Mouse (Mus musculus) heart, adult 2 months (tissue): ENCODE measurements at regions not wholly inside any gene's neighbourhood (a gene's known extent, or its start where the extent isn't known, plus 50 kb on each side); places are given as distances from the start of the nearest gene placed in this dataset.

Source experiments
- DNase-seq, 2 experiments: peaks; one replicate each; pipeline ENCODE4 v3.0.0; 2021
- H3K27ac ChIP-seq: fragments of 200-600 bp; 2 replicates; pipeline ENCODE4 v1.8.1; 2022
- H3K27me3 ChIP-seq: fragments of 200-500 bp; 2 replicates; pipeline ENCODE4 v1.6.1; 2012; ENCODE audit warnings: mild to moderate bottlenecking, low read length, inconsistent platforms, mixed read lengths; ENCODE audit not compliant: control insufficient read depth, insufficient read depth
- H3K36me3 ChIP-seq: fragments of 200-500 bp; 2 replicates; pipeline ENCODE4 v1.6.1; 2012; ENCODE audit warnings: low read length, inconsistent platforms; ENCODE audit not compliant: control insufficient read depth, insufficient read depth
- H3K4me1 ChIP-seq: fragments of 200-500 bp; 2 replicates; pipeline ENCODE4 v1.6.1; 2011; ENCODE audit warnings: low read length; ENCODE audit not compliant: control insufficient read depth, insufficient read depth
- H3K4me3 ChIP-seq: fragments of 200-600 bp; 2 replicates; pipeline ENCODE4 v1.8.1; 2022
- H3K79me2 ChIP-seq: fragments of 200-500 bp; replicated peaks from 2 replicates; pipeline ENCODE4 v1.6.1; 2012; ENCODE audit warnings: mild to moderate bottlenecking, inconsistent platforms, low read length, moderate library complexity, mixed read lengths; ENCODE audit not compliant: control insufficient read depth, insufficient read depth
- H3K9ac ChIP-seq: fragments of 200-500 bp; 2 replicates; pipeline ENCODE4 v1.6.1; 2012; ENCODE audit warnings: low read depth, mild to moderate bottlenecking, control low read depth, inconsistent platforms, low read length, mixed read lengths
- CTCF ChIP-seq: fragments of 200-600 bp; IDR thresholded peaks from 2 replicates; pipeline ENCODE4 v1.8.1; 2022; ENCODE audit warnings: antibody characterized with exemption, mild to moderate bottlenecking, moderate library complexity
- EP300 ChIP-seq: fragments of 200-500 bp; IDR thresholded peaks from 2 replicates; pipeline ENCODE4 v1.6.1; 2011; ENCODE audit warnings: low read depth, low read length, control low read depth; ENCODE audit not compliant: insufficient read depth
- POLR2A ChIP-seq: fragments of 200-500 bp; IDR thresholded peaks from 2 replicates; pipeline ENCODE4 v1.6.1; 2011; ENCODE audit warnings: mild to moderate bottlenecking, low read depth, low read length, control low read depth; ENCODE audit not compliant: insufficient read depth
- WGBS: fragments of 180-500 bp; shearing (Covaris S2); methylation state at CpG from one replicate; pipeline ENCODE4 v1.1.7; 2018; 5-methylcytosine and 5-hydroxymethylcytosine counted together
- intact Hi-C: fragments of 180-260 bp; cut with DNase I; formaldehyde crosslinking; loops from one replicate; pipeline ENCODE4 v1.15.1; 2025

DNA sequence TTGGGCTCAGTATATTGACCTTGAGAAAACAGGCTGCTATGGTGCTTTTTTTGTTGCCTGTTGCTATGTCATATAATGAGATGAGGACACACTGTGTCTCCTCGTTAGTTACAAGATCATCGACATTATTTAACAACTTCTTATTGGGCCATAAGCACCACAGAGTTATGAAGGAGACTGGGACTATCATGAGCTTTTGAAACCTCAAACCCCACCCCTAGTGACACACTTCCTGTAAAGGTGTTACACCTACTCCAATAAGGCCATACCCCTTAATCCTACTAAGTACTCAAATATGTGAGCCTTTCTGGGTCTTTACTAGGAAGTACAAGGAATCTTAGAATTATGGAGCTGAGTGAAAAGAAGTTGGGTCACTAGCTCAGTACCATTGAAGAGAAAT lies 875.3 kb downstream of the Car8 start:
- Histone ChIP-seq H3K9ac (no peak overlapping the region), H3K4me1 (no peaks in the 10 kb centered on the region), H3K4me3 (no peak overlapping the region), H3K27me3 (no peaks in the 10 kb centered on the region), H3K27ac (no peak overlapping the region), H3K36me3 (no peaks in the 10 kb centered on the region), H3K79me2 (no peaks in the 10 kb centered on the region)
- no peak for DNase-seq
- intact Hi-C loops = no loop called here
- WGBS = 88% methylated on average over 2 of the region's 2 CpGs
- TF ChIP-seq CTCF = no peak

DNA sequence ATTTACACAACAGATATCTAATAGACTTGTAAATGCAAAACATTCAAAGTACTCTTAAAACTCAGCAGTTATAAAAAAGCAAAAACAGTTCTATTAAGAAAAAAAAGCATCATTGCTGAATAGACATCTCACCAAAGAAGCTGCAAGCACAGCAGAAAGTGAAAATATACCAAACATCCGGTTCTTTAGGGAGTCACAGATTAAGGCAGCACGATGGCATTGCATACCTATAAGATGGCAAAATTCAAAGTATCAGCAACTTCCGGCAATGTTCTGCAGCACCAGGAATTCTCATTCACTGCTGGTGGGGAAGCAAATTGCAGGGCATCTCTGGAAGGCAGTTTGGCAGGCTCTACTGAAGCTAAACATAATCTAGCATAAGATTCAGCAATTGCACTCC lies 882.6 kb downstream of the Car8 start:
- Histone ChIP-seq H3K27ac (no peak overlapping the region), H3K27me3 (no peaks in the 10 kb centered on the region), H3K4me1 (no peaks in the 10 kb centered on the region), H3K9ac (no peak overlapping the region), H3K36me3 (no peaks in the 10 kb centered on the region), H3K79me2 (no peaks in the 10 kb centered on the region), H3K4me3 (no peak overlapping the region)
- WGBS = 70% methylated on average over 3 of the region's 3 CpGs
- no peak for TF ChIP-seq EP300
- TF ChIP-seq CTCF = no peak
- no peak for TF ChIP-seq POLR2A
- no peak for DNase-seq
- intact Hi-C loops = no loop called here

DNA sequence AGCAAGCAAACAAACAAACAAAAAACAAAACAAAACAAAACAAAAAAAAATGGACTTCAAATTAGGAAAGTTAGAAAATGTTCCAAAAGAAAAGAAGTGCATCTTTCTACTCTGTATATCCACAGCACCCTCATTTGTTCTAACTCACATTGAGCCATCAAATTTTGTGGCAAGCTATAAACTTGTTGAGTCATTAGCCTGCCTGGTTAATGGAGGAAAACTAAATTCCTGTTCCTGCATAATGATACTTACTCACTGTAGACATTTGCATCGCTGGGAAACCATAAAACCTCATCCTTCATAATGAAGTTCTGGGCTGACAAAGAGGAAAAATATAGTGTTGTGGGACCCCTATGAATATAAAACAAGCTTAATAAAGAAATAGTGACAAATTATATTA lies 891.5 kb downstream of the Car8 start:
- no peak overlapping the region for H3K27ac ChIP-seq
- WGBS = 78% methylated on average over 1 of the region's 1 CpGs
- intact Hi-C loops = no loop called here
- no peak for TF ChIP-seq CTCF
- no peak for TF ChIP-seq EP300
- TF ChIP-seq POLR2A = no peak
- H3K4me1 ChIP-seq = no peaks in the 10 kb centered on the region
- no peaks in the 10 kb centered on the region for H3K27me3 ChIP-seq
- no peak overlapping the region for H3K9ac ChIP-seq
- no peak for DNase-seq
- H3K79me2 ChIP-seq = no peaks in the 10 kb centered on the region
- no peaks in the 10 kb centered on the region for H3K36me3 ChIP-seq
- no peak overlapping the region for H3K4me3 ChIP-seq

DNA sequence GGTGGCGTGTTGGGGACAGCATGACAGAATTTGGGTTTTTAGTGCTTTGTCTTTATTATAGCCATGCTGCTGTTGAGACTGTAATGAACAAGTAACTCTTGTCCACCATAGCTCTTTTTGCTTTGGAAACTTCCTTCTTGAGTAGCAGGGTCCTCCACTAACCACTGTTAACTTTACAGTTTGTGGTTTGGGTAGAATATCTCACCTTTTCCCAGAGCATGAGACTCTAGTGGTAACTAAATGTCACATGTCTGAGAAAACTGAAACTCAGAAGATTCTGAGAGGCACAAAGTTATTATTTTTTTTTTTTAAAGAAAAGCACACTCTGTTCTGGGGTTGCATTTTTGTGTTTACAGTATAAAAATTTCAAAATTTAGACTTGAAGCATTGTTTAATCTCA lies 897.7 kb downstream of the Car8 start:
- H3K27me3 ChIP-seq = no peaks in the 10 kb centered on the region
- no peak overlapping the region for H3K9ac ChIP-seq
- TF ChIP-seq EP300 = no peak
- TF ChIP-seq POLR2A = no peak
- no peak for TF ChIP-seq CTCF
- DNase-seq = no peak
- no peak overlapping the region for H3K4me3 ChIP-seq
- no peaks in the 10 kb centered on the region for H3K79me2 ChIP-seq
- intact Hi-C loops = no loop called here
- 93% methylated on average over 1 of the region's 1 CpGs for WGBS
- H3K27ac ChIP-seq = no peak overlapping the region
- H3K4me1 ChIP-seq = no peaks in the 10 kb centered on the region
- H3K36me3 ChIP-seq = no peaks in the 10 kb centered on the region

DNA sequence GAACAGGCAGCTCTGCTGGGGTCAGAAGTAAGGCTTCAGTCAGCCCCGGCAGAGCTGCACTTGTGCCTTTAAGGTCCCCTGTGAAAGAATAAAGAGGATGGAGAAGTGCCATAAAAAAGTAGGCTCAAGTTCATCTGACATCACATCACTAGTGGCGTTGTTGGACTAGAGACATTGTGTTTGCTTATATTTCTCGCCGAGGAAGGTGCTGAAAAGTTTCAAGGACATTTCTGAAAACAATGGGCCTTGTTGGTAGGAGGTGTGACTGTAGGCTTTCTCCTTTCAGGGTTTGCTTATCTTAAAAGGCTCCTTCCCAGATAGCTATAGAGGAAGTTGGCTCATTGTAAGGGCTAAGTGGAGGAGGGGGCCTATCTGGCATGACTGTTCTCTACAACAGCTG lies 924.6 kb downstream of the Car8 start:
- intact Hi-C loops = no loop called here
- WGBS = 14% methylated on average over 4 of the region's 4 CpGs
- TF ChIP-seq CTCF (no peak), POLR2A (no peak), EP300 (no peak)
- Histone ChIP-seq H3K27me3 (no peaks in the 10 kb centered on the region), H3K4me1 (no peaks in the 10 kb centered on the region), H3K4me3 (no peak overlapping the region), H3K36me3 (no peaks in the 10 kb centered on the region), H3K9ac (no peak overlapping the region), H3K79me2 (no peaks in the 10 kb centered on the region), H3K27ac (no peak overlapping the region)
- no peak for DNase-seq

DNA sequence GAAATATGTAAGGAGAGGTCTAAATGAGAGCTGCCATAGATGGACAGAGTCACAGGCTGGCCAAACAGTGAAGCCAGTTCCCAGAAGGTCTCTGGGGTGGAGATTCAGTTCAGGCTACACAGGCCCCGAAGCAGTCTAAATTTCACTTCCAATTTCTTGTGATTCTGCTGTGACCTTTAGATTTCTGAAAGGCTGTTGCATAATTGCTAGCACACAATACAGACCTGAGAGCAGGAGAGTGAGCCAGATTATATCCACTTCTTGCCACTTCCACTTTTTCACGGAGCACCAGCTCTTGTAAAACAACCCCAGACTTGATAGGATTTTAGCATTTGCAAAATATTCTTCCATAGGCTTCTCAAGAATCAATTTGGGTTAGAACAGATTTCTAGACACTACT lies 925.6 kb downstream of the Car8 start:
- WGBS = 66% methylated on average over 2 of the region's 2 CpGs
- Histone ChIP-seq H3K36me3 (no peaks in the 10 kb centered on the region), H3K4me3 (no peak overlapping the region), H3K9ac (no peak overlapping the region), H3K4me1 (no peaks in the 10 kb centered on the region), H3K79me2 (no peaks in the 10 kb centered on the region), H3K27ac (no peak overlapping the region), H3K27me3 (no peaks in the 10 kb centered on the region)
- intact Hi-C loops = no loop called here
- TF ChIP-seq CTCF (no peak), POLR2A (no peak), EP300 (no peak)
- DNase-seq = no peak

DNA sequence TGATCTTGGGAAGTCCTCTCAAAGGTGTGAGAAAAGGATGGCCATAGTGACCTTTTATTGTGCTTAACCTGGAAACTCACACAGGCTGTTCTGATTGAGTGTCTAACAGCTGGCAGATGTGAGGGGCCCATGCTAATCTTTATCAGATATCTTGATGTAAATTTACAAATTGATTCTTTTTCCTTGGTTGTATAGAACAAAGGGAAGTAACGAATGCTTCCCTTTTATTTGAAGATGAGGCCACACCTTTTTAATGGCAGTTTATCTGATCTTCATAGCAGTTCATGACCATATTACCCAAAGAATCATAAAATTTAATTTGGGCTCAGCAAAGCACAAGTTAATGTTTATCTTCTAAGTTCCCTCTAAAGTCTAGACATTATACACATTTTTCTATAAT lies 926.7 kb downstream of the Car8 start:
- H3K27me3 ChIP-seq = no peaks in the 10 kb centered on the region
- H3K79me2 ChIP-seq = no peaks in the 10 kb centered on the region
- no peak overlapping the region for H3K27ac ChIP-seq
- TF ChIP-seq CTCF = no peak
- no peak for TF ChIP-seq EP300
- no peak for TF ChIP-seq POLR2A
- no peak overlapping the region for H3K9ac ChIP-seq
- DNase-seq = no peak
- no peak overlapping the region for H3K4me3 ChIP-seq
- H3K4me1 ChIP-seq = no peaks in the 10 kb centered on the region
- H3K36me3 ChIP-seq = no peaks in the 10 kb centered on the region
- 77% methylated on average over 1 of the region's 1 CpGs for WGBS
- intact Hi-C loops = no loop called here
